Mouse (Mus musculus) erythroblast, embryonic 14.5 days (primary cell): Measurements from ENCODE around the gene Ppp1cb.

Experiments
- GATA1 ChIP-seq: IDR thresholded peaks from 2 replicates; pipeline ENCODE4 v1.6.1; 2012; ENCODE audit warnings: low read length, inconsistent platforms, mixed read lengths
- TAL1 ChIP-seq: IDR thresholded peaks from 3 replicates; pipeline ENCODE4 v1.6.1; 2012; ENCODE audit warnings: low read length, inconsistent platforms, mixed read lengths

- no peak for TF ChIP-seq GATA1
- TF ChIP-seq TAL1: no peak
Measured at GRCm38 (mm10) chr5:32485430-32485829, 26.8 kb downstream of the Ppp1cb start.
